Mouse (Mus musculus) kidney, postnatal 25 days (tissue): ENCODE data around the gene Ccl1.

Experiments used
- DNase-seq, 2 experiments: peaks; one replicate each; pipeline ENCODE4 v3.0.0; 2021; ENCODE audit warnings: mixed read lengths in 2 of 2

The Ccl1 gene

DNA sequence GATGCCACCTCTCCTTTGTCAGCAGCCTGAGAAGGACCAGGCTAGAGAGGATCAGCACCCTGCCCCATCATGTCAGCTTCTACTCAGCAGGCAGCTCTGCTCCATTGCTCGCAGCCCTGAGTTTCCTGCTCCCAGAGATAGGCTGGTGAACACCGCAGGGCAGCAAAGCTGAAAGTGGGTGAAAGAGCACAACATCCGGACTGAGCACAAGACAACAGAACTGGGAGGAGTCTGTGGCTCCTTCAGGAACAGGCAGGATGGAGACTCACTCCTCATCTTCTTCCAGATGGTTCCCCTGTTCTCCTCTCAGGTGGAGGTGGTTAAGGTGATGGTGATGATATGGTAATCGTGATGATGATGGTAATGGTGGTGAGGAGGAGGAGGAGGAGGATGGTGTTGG, at the start of gene Ccl1:
Gene Ccl1 (minus strand): TSS at position 101 of the 400 bp plus-strand sequence.
- DNase-seq = no peak

DNA sequence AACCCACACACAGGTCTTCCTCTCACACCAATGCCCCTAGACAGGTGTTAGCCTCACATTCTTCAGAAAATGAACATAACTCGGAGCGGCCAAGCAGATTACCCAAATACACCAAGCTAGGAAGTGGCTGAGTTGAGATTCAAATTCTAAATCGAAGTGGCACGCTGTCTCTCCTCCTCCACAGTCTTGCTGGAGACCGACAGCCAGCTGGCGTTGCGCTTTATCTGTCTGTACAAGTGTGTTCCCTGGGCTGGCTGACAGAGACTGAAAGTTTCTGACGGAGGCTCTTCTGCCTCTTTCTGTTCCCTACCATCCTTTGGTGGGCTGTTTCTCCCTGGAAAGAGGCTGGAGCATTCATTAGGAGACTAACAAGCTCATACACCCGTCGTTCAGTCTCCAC, 45.5 kb upstream of the Ccl1 start:
- no peak for DNase-seq

DNA sequence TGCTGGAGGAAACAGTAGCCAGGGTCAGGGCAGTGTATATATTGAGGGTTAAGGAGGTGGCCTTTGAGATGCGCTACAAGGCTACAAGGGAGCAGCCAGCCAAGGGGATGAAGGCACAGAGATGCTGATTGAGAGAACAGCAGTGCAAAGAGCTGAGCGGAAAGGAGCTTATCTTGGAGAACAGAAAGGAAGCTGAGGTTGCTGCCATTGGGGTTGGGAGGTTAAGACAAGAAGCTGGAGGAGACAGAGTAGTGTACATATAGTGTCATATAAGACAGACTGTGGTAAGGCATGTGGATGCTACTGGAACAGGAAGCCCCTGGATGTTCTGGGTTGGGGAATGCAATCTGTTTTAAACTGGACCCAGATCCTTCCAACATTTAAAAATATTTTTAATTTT, 35.4 kb upstream of the Ccl1 start:
- no peak for DNase-seq

DNA sequence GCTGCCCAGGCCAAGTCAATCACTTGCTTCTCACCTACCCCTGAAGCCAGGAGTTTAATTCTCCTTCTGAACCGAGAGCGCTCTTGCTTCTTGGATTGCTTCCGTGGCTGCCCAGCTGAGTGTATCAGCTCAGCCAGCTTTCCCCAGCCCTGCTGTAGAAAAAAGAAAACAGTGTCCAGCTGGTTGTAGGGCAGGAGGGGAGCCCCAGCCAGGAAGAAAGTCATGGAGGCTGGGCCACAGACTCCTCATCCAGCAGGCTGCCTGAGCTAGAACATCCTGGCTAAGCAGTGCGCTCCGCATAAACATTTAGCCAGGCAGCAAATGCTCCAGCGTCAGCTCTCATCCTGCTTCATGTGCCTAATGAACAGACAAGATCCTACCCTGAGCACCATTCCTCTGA, 34.9 kb upstream of the Ccl1 start:
- DNase-seq = no peak

DNA sequence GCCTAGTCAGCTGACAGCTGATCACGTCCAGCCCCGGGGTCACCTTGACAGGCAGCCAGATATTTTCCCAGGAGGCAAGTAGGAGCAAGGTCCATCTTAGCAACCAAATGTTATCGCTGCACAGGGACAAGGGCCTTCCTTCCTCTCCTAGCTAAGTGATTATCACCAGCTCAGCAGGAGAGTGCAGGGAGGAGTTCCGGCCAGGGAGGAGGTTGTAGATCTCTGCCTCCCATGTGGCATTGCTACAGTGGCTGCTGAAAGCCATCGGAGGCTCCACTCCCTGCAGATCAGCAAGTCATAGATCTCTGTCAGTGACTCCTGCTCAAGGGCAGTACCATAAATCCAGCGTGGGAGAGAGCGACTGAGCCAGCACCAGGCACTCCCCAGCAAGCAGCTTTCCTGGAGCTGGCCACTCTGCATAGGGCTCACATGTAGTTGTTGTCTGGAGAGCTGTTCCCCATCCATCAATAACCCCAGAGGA, 34.5 kb upstream of the Ccl1 start:
- DNase-seq = peak; percentile 45 to 54

DNA sequence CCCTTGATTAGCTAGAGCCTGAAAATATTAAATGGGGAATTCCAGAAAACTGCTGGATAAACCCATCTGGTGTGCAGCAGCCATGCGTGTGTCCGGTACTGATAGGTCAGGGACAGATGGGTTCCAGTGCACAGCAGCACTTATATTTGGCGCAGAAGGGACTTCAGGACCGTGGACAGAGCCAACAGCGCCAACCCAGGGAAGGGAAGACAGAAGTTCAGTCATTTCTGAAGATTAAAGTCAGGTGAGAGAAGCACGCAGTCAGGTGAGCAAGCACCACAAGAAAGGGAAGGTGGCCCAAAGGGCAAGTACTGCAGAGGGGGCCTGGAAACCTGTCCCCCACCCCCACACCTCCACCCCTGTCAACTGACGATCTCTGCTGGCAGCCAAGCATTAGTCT, 7.7 kb upstream of the Ccl1 start:
- peak in 1 of 2 experiments; percentile 12 for DNase-seq

DNA sequence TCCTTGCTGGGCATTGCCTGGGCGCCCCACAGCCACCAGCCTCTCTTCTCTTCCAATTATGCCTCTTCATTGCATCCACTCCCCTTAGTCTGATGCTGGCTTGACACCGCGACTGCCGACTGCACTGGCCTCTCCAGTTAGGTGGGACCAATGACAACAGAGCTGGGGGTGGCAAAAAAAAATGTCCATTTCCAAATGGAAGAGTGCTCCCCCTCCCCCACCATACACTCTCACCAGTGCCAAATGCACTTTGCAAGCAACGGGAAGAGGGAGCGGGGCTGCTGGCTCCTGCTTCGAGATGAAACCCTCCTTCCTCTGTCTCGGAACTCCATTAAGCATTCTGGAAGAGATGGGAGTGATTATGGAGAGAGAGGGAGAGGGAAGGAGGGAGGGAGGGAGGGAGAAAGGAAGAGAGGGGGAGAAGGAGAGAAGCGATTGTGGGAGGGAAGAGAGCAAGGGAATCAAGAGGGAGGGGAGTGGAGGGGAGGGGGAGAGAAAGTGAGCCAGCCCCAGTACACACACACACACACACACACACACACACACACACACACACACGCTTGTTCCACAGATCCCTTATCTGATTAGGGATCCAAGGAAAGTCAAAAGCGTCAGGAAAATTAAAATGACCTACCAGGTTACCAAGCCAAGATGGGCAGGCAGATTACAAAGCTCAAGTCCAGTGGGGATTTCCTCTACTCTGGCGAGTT, 5.0 kb upstream of the Ccl1 start:
- DNase-seq = no peak

DNA sequence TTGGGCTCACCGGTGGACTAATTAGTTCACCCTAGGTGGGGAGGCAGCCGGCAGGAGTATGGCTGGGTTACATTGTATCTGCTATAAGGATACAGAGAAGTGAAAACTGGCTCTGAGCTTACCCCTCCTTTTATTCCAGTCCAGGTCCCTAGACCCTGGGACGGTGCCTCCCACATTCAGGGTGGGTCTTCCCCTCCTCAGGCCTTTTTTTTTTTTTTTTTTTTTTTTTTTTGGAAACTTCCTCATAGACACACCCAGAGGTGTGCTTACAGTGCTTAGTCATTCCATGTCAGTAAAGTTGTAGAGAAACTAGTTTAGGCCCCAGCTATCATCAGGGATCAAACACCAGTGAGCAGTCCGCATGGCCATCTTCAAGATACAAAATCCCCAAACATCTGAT, 7.6 kb downstream of the Ccl1 start:
- no peak for DNase-seq

DNA sequence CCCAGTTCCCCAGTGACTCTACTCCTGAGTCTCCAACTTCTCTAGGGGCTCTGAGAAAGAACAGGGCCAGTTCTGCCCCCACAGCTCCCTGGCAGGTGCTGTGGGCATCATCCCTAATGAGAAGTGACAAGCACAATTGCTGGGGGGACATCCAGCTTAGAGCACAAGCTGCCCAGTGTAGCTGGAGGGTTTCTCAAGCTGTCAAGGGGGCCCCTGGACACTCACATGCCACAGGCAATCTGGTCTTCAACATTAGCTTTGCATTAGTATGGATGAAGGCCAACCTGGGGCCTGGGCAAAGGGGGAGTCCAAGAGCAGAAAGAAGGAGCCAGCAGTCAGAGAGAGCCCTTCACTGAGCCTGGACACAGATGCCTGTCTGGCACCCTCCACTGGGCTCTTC, 14.6 kb downstream of the Ccl1 start:
- no peak for DNase-seq

DNA sequence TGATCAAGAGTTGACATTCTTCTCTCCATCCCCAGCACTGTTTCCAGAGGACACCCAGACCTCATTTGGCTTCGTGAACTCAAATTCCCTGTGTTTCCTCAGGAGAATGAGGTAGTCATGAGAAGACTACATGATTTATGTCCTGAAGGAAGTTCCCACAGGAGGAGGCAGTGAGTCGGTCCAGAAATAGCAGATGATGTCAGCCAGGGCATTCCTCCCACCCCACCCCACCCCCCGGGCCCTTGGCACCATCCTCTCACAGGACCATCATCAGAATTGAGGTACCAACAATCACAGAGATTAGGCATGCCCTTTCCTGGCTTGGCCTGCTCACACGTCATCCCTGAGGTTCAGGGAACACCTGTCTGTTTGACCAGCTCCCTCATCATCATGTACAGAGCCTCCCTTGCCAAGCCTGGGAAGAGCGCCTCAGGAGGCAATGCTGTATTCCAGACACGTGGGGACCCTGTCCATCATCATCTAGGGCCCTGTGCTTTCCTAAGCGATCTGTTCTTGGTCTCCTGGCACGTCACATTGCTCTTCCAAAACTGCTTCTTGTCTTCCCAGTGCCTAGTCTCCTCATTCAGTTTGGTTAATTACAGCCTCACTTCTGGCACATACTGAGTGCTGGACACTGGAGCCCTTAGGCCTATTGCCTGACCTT, 31.2 kb downstream of the Ccl1 start:
- no peak for DNase-seq

DNA sequence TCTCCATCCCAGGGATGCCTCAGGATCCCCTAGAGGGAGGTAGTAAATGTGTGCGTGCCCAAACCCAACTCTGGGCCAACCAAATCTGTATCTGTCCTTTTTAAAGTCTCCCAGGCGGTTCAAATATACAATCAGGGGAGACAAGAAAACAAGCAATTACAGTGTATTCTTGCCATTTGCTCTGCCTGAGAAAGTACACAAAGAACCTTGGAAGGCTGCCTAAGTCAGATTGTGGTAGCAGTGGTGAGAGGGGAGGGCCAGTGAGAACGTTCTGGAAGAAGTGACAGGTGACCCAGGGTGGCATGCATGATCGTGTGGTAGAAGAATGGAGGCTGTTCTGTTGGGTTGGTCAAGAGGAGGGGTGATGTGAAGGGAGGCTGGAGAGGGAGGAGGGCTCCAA, 46.4 kb downstream of the Ccl1 start:
- DNase-seq = no peak

DNA sequence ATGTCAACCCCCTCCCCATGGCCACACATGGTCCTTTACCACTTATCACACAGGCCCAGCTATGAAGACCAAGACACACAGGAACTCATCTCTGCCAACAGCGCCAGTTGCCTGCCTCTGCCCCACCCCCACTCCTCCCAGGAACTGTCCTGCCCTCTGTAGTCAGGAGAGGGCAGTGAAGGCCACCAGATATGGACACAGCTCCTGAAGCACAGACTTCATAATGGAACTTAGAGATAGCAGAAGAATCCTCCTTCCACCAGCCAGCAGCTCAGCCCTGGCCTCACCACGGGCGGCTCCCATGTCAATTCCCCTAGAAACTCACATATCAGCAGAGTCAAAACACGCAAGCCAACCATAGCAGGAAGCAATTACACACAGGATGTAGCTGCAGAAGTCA, 49.9 kb downstream of the Ccl1 start:
- DNase-seq = peak in 1 of 2 experiments; percentile 40

DNA sequence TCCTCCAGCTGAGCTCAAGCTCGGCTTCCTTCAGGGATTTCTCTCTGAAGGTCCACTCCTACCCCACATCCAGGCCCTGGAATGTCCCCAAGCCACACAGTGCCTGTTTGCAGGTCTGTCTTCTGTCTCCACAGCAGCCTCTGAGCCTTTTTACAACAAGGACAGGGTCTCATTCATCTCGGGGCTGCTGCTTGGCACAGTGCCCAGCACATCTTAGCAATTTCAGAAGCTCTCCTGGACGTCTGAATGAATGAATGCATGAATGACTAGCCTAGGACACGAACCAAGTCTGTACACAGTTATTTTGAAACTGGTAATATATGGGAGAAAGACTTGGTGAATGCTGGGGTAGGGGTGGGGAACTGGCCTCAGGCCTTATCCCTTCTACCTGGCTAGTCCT, 52.1 kb downstream of the Ccl1 start:
- DNase-seq = no peak

DNA sequence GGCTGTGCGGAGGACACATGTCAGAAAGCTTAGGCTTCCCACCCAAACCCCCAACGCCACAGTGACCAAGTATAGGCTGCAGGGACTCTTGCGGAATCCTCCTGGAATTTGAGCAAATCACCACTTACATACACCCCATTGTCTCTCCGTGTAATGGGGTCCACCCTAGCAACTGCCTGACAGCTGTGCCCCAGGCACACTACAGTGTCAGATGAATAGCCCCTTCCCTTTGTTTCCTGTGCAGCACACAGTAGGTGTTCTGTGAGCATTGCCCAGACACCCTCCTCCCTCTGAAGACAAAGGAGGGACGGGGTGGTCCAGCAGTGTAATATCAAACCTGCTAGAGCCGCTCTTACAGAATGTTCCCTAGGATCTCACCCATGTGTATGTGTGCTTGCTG, 54.2 kb downstream of the Ccl1 start:
- no peak for DNase-seq

DNA sequence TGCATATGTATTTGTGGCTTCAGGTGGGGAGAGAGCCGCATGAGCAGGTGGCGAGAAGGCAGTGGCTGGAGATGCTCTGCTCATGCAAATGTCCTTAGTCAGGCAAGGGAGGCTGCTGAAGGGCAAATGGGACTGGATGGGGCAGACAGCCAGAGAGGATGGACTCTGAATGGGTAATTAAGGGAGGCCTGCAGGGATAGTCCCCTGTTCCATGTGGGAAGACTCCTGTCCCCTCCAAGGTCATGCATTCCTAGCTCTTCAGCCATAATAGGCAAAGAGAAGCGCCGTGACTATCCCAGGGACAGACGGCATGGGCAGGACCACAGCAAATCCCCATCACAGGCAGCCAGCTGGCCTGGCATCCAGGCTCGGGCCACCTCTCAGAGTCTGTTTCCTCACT, 55.5 kb downstream of the Ccl1 start:
- DNase-seq = no peak

DNA sequence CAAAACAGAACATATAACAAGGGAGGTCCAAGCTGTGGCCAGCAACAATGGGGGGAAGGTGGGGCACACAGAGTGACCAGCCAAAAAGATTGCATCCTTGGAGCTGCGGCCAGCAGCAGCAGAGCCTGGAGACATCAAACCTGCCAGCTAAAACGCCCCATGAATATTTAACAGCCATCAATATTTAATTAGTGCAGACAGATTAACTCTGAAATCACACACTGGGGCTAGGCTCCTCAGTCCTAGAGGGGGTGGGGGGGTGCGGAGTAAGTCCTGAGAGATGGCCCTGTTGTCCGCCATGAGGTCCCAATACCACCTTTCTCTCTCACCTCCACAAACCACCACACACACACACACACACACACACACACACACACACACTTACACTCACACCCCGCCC, 68.1 kb downstream of the Ccl1 start:
- DNase-seq = no peak

DNA sequence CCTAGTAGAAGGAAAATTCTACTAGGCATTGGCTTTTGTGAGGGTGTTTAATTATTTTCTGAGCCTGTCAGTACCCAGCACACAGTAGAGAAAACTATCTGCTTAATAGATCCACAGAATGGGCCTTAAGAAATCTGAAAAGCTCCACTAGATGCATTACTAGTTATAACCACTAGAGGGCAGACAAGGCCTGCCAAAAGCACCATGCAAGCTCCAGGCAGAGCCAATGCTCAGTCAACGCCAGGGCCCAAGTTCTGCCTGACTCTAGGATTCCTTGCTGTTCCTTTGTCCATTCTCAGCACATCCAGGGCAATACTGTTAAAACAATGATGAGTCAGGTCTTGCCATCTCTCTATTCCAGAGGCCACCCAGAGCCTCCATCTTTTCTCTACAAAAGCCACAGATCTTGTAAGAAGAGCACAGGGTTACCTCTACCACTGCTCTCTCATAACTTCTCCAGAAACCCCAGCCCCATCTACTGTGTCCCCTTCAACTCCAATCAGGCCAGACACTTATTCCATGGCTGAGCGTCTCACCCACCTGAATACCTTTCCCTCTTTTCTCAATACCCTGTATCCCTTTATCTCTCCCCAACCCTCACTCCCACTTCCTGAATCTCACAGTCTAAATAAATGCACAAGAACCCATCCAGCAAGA, 69.8 kb downstream of the Ccl1 start:
- peak in 1 of 2 experiments; percentile 20 for DNase-seq

DNA sequence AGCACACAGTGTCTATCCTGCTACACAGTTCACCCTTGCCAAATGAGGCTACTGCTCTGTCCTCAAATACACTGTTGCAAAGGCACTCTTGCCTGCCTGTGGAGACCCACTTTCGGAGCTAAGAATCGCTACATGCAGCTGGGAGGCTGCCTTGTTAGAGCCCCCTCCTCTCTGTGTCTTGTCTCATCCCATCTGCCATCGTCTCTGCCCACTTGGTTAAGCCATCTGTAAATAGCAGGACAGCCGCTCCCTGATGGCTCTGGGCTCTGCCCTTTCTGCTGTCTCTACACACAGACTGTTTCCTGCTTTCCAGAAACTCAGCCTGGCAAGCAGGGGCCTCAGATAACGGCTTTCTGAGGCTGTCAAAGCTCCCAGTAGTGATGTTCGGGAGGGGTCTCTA, 71.5 kb downstream of the Ccl1 start:
- no peak for DNase-seq

DNA sequence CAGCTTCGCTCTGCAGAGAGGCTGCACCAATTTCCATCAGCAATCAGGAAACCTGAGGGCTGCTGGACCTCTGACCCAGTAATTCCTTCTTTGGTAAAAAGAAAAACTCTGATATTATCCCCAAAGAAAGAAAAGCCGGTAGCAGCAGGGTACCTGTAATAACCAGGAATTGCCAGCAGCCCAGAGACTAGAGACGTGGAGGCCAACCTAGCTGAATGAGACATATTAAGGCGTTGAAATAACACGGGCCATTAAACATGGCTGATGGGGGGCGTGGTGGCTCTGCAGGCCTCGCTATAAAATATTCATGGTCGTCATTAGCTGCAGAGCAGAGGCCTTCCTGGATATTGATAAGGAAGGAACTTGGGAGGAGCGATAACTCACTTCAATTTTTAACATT, 78.5 kb downstream of the Ccl1 start:
- no peak for DNase-seq

DNA sequence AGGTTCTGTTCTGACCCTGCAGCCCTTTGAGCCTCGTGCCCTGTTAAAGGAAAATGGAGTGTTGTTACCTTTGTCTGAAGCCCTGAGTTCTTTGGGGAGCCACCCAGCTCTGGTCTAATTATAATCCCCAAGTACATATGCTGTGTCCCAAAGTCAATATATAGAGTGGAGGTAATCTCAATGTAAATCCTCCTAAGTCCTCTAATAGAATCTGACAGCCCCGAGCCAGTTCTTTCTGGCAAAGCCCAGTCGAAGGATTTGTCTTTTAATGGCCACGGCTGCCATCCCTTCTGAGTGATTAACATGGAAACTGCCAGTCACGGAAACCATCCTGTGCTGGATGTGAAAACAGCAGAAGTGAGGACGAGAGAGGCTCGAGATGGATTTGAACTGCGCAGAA, 79.6 kb downstream of the Ccl1 start:
- no peak for DNase-seq

DNA sequence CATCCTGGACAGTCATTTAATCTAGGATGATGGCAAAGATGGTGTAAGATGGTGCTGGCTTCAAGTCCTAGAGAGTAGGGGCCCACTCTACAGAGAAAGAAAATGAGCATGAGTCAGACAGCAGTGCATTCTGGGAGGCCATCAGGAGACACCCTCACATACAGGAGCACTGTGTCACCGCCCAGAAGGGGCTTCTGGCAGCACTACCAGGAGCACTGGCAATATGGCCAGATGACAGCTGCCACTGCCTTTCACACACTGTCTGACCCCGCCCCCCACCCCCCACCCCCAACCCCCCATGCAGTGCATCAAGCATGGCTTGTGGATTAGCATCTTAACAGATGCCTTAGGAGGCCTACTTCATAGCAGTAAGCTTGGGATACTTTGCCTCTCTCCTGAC, 89.0 kb downstream of the Ccl1 start:
- DNase-seq = no peak

DNA sequence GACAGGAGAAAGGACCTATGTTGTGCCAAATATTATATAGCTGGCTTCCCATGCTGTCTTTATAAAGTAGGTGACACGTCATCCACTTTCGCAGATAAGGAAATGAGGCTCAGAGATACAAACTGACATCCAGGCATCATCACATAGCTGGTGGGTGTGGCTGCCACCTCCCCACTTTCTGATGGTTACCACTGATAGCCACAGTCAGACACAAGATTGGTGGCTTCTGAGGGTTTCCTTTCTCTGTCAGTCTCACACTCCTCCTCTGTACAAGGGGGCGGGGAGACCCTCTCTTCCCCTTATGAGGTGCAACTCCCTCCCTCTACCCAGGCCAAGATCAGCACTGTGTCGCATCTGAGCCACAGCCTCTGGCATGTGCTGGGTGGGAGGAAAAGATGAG, 91.1 kb downstream of the Ccl1 start:
- no peak for DNase-seq

DNA sequence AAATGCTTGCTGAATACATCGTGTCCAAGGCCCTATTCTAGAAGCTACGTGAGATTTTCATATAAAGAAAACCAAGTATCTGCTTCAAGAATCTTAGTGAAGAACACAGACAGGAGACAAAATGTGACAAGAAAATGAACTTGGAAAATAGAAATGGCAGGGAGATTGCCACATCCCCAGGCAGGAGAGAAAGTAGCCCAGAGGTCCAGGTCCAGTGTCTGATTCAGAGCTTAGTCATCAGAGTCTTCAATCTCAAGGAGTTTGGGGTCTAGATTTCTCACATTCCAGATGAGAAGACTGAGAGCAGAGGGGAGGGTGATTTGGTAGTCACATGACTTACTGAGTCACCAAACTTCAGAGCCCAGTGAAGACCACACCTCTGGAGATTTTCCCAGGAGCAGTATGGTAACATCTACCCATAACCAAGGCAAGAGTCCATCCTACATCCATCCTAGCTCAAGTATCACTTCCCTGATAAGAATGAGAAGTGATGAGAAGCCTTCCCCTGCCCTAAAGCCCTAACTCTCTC, 98.5 kb downstream of the Ccl1 start:
- DNase-seq = no peak

DNA sequence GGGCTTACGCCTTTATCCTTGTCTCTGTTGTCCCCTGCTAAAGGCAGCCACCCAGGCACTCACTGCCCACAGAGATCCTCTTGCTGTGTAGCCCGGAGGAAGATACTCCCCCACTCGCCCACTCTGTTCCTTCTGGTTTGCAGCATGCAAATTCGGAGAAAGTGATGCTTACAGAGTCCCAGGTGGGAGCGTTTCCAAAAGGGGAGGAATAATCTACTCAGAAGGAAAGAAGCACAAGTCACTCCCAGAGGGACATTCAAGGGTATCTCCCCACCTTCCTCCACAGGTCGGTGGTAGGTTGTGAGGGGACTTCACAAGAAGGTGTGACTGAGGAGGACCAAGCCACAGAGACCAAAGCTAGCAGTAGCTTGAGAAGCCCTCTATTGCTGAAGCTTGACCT, 100.3 kb downstream of the Ccl1 start:
- no peak for DNase-seq
